Mouse (Mus musculus): ENCODE data around the gene Dysf. TPM values are rescaled to one million over a fixed set of nuclear protein-coding genes. Genes with fewer than 3 reads are reported as not detected.

Dysf gene
- total RNA-seq, 1 experiment, result 12.8 TPM

DNA sequence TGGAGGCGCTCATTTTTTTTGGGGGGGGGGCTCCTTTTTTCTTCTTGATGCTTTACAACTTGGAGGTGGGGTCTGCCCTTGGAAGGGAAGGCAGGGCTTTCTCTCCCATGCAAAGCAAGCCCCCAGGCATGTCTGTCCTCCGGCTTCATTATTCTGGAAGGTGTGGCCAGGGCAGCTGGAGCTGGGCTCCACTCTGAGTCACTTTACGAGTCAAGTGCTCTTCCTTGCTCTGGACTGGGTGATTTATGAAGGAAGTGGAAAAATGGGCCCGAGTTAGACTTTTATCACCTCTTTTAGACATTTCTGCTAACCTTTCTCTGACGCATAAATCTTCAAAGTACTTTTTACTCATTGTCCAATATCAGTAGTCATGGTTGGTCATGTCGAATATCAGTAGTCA is 61.9 kb downstream of the Dysf start:
- in situ Hi-C loops (cut with MboI; ENCODE audit: low sequenced_read_pairs in 2 of 2, unreplicated experiment in 2 of 2), result no loop called here
- no peak for DNase-seq (ENCODE audit: low read depth, low spot score)
- Histone ChIP-seq H3K4me1 (ENCODE audit: control insufficient read depth in 2 of 2, insufficient read depth in 2 of 2, low read length in 2 of 2, poor library complexity in 1 of 2) (peaks cover 0 to 10% of the 10 kb centered on the region in 2 experiments; a peak in 2 of 4 replicates), H3K9me3 (ENCODE audit: control insufficient read depth, insufficient read depth, low read depth, low read length) (no peaks in the 10 kb centered on the region), H3K36me3 (ENCODE audit: control insufficient read depth, insufficient read depth, low read length, poor library complexity, severe bottlenecking) (no peaks in the 10 kb centered on the region), H3K9ac (ENCODE audit: insufficient read depth, low read depth, low read length, poor library complexity, severe bottlenecking) (no peak overlapping the region), H3K4me3 (ENCODE audit: insufficient read depth in 1 of 2, low read depth in 1 of 2, low read length in 2 of 2, poor library complexity in 1 of 2, severe bottlenecking in 1 of 2) (no peak overlapping the region), H3K27ac (ENCODE audit: insufficient read depth, low read depth, low read length, poor library complexity, severe bottlenecking) (no peak overlapping the region)
- TF ChIP-seq CHD2 (IDR thresholded peaks at IDR 0.05; ENCODE audit: low read depth, low read length) (no peak), ZC3H11A (IDR thresholded peaks at IDR 0.05; ENCODE audit: borderline replicate concordance, low read depth, low read length) (no peak), ZNF384 (IDR thresholded peaks at IDR 0.05; ENCODE audit: low read depth, low read length) (no peak)

DNA sequence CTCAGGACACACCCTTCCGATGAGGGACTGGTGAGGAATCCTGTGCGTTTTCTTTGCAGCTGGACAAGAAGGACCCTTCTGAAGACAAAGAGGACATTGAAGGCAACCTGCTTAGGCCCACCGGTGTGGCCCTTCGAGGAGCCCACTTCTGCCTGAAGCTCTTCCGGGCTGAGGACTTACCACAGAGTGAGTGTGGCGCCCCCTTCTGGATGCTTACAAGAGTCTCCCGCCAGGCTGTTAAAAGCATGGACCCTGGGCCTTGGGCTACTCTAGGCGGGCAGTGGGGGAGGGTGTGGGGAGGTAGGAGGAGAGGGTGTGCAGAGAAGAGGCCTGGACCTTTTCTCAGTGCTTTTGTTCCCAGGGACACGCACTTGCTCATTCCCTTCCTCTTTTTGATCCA is 64.2 kb downstream of the Dysf start:
- TF ChIP-seq HCFC1 (IDR thresholded peaks at IDR 0.05; ENCODE audit: borderline replicate concordance, insufficient read depth, low read length) (no peak), ZC3H11A (IDR thresholded peaks at IDR 0.05; ENCODE audit: borderline replicate concordance, low read depth, low read length) (0 out of 2 replicates have a peak, but pooled peaks have one; percentile 8), ZNF384 (IDR thresholded peaks at IDR 0.05; ENCODE audit: low read depth, low read length) (no peak)
- H3K36me3 ChIP-seq (ENCODE audit: control insufficient read depth, insufficient read depth, low read length, poor library complexity, severe bottlenecking), result no peaks in the 10 kb centered on the region
- H3K4me1 ChIP-seq (ENCODE audit: control insufficient read depth in 2 of 2, insufficient read depth in 2 of 2, low read length in 2 of 2, poor library complexity in 1 of 2), result peaks cover 0 to 9% of the 10 kb centered on the region in 2 experiments; a peak in 2 of 4 replicates
- in situ Hi-C loops (cut with MboI; ENCODE audit: low sequenced_read_pairs in 2 of 2, unreplicated experiment in 2 of 2), result no loop called here
- no peak overlapping the region for H3K27ac ChIP-seq (ENCODE audit: insufficient read depth, low read depth, low read length, poor library complexity, severe bottlenecking)
- no peak overlapping the region for H3K4me3 ChIP-seq (ENCODE audit: insufficient read depth in 1 of 2, low read depth in 1 of 2, low read length in 2 of 2, poor library complexity in 1 of 2, severe bottlenecking in 1 of 2)
- no peak overlapping the region for H3K9ac ChIP-seq (ENCODE audit: insufficient read depth, low read depth, low read length, poor library complexity, severe bottlenecking)
- H3K9me3 ChIP-seq (ENCODE audit: control insufficient read depth, insufficient read depth, low read depth, low read length), result no peaks in the 10 kb centered on the region
- no peak for DNase-seq (ENCODE audit: low read depth, low spot score)

DNA sequence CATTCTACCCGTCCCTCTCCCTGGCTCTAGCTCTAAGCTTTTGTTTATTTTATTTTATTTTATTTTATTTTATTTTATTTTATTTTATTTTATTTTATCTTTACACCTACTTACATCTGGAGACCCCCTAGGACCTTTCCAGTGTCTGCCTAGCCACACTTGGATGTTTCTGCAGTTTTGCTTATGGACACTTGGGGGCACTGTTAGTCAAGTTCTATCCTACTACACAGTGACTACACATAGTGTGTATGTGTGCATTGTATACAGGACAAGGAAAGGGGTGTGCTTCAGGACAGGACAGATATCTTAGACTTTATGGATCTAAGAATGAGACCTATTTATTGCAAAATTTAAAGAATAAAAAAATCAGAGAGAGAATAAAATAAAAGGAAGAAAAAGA is 69.8 kb downstream of the Dysf start:
- Histone ChIP-seq H3K27ac (ENCODE audit: insufficient read depth, low read depth, low read length, poor library complexity, severe bottlenecking) (no peak overlapping the region), H3K36me3 (ENCODE audit: control insufficient read depth, insufficient read depth, low read length, poor library complexity, severe bottlenecking) (no peaks in the 10 kb centered on the region), H3K4me3 (ENCODE audit: insufficient read depth in 1 of 2, low read depth in 1 of 2, low read length in 2 of 2, poor library complexity in 1 of 2, severe bottlenecking in 1 of 2) (no peak overlapping the region), H3K4me1 (ENCODE audit: control insufficient read depth in 2 of 2, insufficient read depth in 2 of 2, low read length in 2 of 2, poor library complexity in 1 of 2) (no peaks in the 10 kb centered on the region), H3K9me3 (ENCODE audit: control insufficient read depth, insufficient read depth, low read depth, low read length) (no peaks in the 10 kb centered on the region), H3K9ac (ENCODE audit: insufficient read depth, low read depth, low read length, poor library complexity, severe bottlenecking) (no peak overlapping the region)
- in situ Hi-C loops (cut with MboI; ENCODE audit: low sequenced_read_pairs in 2 of 2, unreplicated experiment in 2 of 2), result loop anchor here in 1 of 2 experiments (25.0 kb wide), 1 partner anchor 509 kb away; the partner anchor contains the start of gene Cyp26b1
- peak; percentile 58 for TF ChIP-seq ZC3H11A (IDR thresholded peaks at IDR 0.05; ENCODE audit: borderline replicate concordance, low read depth, low read length)
- no peak for TF ChIP-seq HCFC1 (IDR thresholded peaks at IDR 0.05; ENCODE audit: borderline replicate concordance, insufficient read depth, low read length)
- DNase-seq (ENCODE audit: low read depth, low spot score), result no peak

DNA sequence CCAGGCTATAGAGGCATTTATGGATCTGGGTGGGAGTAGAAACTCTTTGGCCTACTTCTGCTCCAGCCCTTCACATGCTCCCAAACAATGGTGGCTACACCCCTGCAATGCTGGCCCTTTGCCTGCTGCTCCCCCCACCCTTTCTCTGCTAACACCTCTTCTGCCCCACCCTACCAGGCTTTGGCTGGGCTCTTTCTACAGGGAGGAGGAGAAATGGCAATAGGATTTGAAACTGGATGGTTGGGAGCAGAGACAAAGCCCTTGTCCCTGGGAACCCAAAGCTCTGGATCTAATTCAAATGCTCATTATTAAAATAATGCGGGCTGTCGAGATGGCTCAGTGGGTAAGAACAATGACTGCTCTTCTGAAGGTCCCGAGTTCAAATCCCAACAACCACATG is 72.2 kb downstream of the Dysf start:
- in situ Hi-C loops (cut with MboI; ENCODE audit: low sequenced_read_pairs in 2 of 2, unreplicated experiment in 2 of 2), result loop anchor here in 1 of 2 experiments (25.0 kb wide), 1 partner anchor 507 kb away; the partner anchor contains the start of gene Cyp26b1
- TF ChIP-seq ZC3H11A (IDR thresholded peaks at IDR 0.05; ENCODE audit: borderline replicate concordance, low read depth, low read length) (no peak), ZNF384 (IDR thresholded peaks at IDR 0.05; ENCODE audit: low read depth, low read length) (no peak), HCFC1 (IDR thresholded peaks at IDR 0.05; ENCODE audit: borderline replicate concordance, insufficient read depth, low read length) (no peak), CHD2 (IDR thresholded peaks at IDR 0.05; ENCODE audit: low read depth, low read length) (no peak), MAFK (IDR thresholded peaks at IDR 0.05; ENCODE audit: insufficient read depth, low read depth, low read length) (no peak)
- no peaks in the 10 kb centered on the region for H3K36me3 ChIP-seq (ENCODE audit: control insufficient read depth, insufficient read depth, low read length, poor library complexity, severe bottlenecking)
- no peaks in the 10 kb centered on the region for H3K9me3 ChIP-seq (ENCODE audit: control insufficient read depth, insufficient read depth, low read depth, low read length)
- no peak overlapping the region for H3K4me3 ChIP-seq (ENCODE audit: insufficient read depth in 1 of 2, low read depth in 1 of 2, low read length in 2 of 2, poor library complexity in 1 of 2, severe bottlenecking in 1 of 2)
- no peaks in the 10 kb centered on the region for H3K4me1 ChIP-seq (ENCODE audit: control insufficient read depth in 2 of 2, insufficient read depth in 2 of 2, low read length in 2 of 2, poor library complexity in 1 of 2)
- no peak overlapping the region for H3K9ac ChIP-seq (ENCODE audit: insufficient read depth, low read depth, low read length, poor library complexity, severe bottlenecking)
- H3K27ac ChIP-seq (ENCODE audit: insufficient read depth, low read depth, low read length, poor library complexity, severe bottlenecking), result no peak overlapping the region
- no peak for DNase-seq (ENCODE audit: low read depth, low spot score)

DNA sequence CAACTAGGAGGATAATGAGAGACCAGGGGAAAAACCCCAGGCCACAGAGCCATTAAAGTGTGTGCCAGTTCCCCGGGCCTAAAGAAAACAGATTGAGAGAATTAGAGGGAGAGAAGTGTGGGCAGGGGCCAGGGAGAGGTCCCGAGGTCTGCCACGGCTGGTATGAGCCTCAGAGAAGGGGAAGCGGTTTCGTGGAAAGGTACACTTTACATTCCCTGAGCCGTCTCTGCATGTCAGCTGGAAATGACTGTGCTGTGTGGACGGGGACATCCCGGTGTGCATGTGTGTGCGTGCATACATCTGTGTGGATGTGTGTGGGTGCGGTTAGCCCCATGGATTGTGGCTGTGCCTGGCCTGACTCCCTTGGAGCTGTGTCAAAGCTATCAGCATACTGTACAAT is 76.4 kb downstream of the Dysf start:
- Histone ChIP-seq H3K9ac (ENCODE audit: insufficient read depth, low read depth, low read length, poor library complexity, severe bottlenecking) (no peak overlapping the region), H3K9me3 (ENCODE audit: control insufficient read depth, insufficient read depth, low read depth, low read length) (no peaks in the 10 kb centered on the region), H3K4me1 (ENCODE audit: control insufficient read depth in 2 of 2, insufficient read depth in 2 of 2, low read length in 2 of 2, poor library complexity in 1 of 2) (no peaks in the 10 kb centered on the region), H3K4me3 (ENCODE audit: insufficient read depth in 1 of 2, low read depth in 1 of 2, low read length in 2 of 2, poor library complexity in 1 of 2, severe bottlenecking in 1 of 2) (no peak overlapping the region), H3K27ac (ENCODE audit: insufficient read depth, low read depth, low read length, poor library complexity, severe bottlenecking) (no peak overlapping the region), H3K36me3 (ENCODE audit: control insufficient read depth, insufficient read depth, low read length, poor library complexity, severe bottlenecking) (no peaks in the 10 kb centered on the region)
- in situ Hi-C loops (cut with MboI; ENCODE audit: low sequenced_read_pairs in 2 of 2, unreplicated experiment in 2 of 2), result loop anchor here in 1 of 2 experiments (25.0 kb wide), 1 partner anchor 503 kb away; the partner anchor contains the start of gene Cyp26b1
- no peak for TF ChIP-seq HCFC1 (IDR thresholded peaks at IDR 0.05; ENCODE audit: borderline replicate concordance, insufficient read depth, low read length)
- TF ChIP-seq ZNF384 (IDR thresholded peaks at IDR 0.05; ENCODE audit: low read depth, low read length), result no peak
- no peak for TF ChIP-seq MAFK (IDR thresholded peaks at IDR 0.05; ENCODE audit: insufficient read depth, low read depth, low read length)
- no peak for TF ChIP-seq CHD2 (IDR thresholded peaks at IDR 0.05; ENCODE audit: low read depth, low read length)
- TF ChIP-seq ZC3H11A (IDR thresholded peaks at IDR 0.05; ENCODE audit: borderline replicate concordance, low read depth, low read length), result no peak
- DNase-seq (ENCODE audit: low read depth, low spot score), result no peak
